Mouse (Mus musculus): Measurements from ENCODE around the gene Otub1.

Otub1 gene

GRCm38 (mm10) chr19:7172051-7172866, 33.9 kb downstream of the Otub1 start:
- DNase-seq: peak; percentile 62 to 75

GRCm38 (mm10) chr19:7171447-7171846, 34.7 kb downstream of the Otub1 start:
- DNase-seq: no peak

GRCm38 (mm10) chr19:7170916-7171315, 35.2 kb downstream of the Otub1 start:
- no peak for DNase-seq

GRCm38 (mm10) chr19:7168423-7168822, 37.7 kb downstream of the Otub1 start:
- no peak for DNase-seq

GRCm38 (mm10) chr19:7166767-7167166, 39.3 kb downstream of the Otub1 start:
- DNase-seq: no peak

- DNase-seq: no peak
Observed at GRCm38 (mm10) chr19:7166200-7166711, 39.9 kb downstream of the Otub1 start.

GRCm38 (mm10) chr19:7165509-7166199, 40.5 kb downstream of the Otub1 start:
- no peak for DNase-seq

GRCm38 (mm10) chr19:7164820-7165323, 41.2 kb downstream of the Otub1 start:
- no peak for DNase-seq

GRCm38 (mm10) chr19:7164238-7164637, 41.9 kb downstream of the Otub1 start:
- DNase-seq: no peak

GRCm38 (mm10) chr19:7161064-7161463, 45.1 kb downstream of the Otub1 start:
- no peak for DNase-seq

- peak; percentile 72 to 78 for DNase-seq
Observed at GRCm38 (mm10) chr19:7160151-7160906, 45.8 kb downstream of the Otub1 start.

GRCm38 (mm10) chr19:7157734-7158133, 48.4 kb downstream of the Otub1 start:
- no peak for DNase-seq

GRCm38 (mm10) chr19:7155196-7155595, 50.9 kb downstream of the Otub1 start:
- DNase-seq: peak in 1 of 2 experiments; percentile 31

GRCm38 (mm10) chr19:7153232-7153631, 52.9 kb downstream of the Otub1 start:
- DNase-seq: no peak

- no peak for DNase-seq
Observed at GRCm38 (mm10) chr19:7151927-7152653, 54.0 kb downstream of the Otub1 start.

GRCm38 (mm10) chr19:7151300-7151926, 54.7 kb downstream of the Otub1 start:
- DNase-seq: no peak

- no peak for DNase-seq
Observed at GRCm38 (mm10) chr19:7149158-7149685, 56.9 kb downstream of the Otub1 start.

GRCm38 (mm10) chr19:7148541-7149085, 57.5 kb downstream of the Otub1 start:
- no peak for DNase-seq

Data from kidney, adult 8-10 months (tissue).